Mouse (Mus musculus) midbrain, embryonic 15.5 days (tissue): ENCODE data around the gene Isy1. TPM values are rescaled to one million over a fixed set of nuclear protein-coding genes. Genes with fewer than 3 reads are reported as not detected.

Experiments used
- polyA plus RNA-seq: library from polyadenylated mRNA; unstranded; fragments of >200 nt; fragmentation: Nextera tagmentation; extraction: Ambion mirVana; gene quantifications from 2 replicates; pipeline ENCODE4 v1.2.1, GENCODE M21; 2015

Gene Isy1
- polyA plus RNA-seq, 1 experiment from 2014 or later, result 20.9 TPM

Other genes starting within 250 kb of the Isy1 start
- gene Prokr1, start 248.1 kb downstream of the Isy1 start, polyA plus RNA-seq, result 2.0 and 2.1 TPM in 2 replicates
- gene Aplf, start 166.6 kb downstream of the Isy1 start, polyA plus RNA-seq, result 7.2 and 7.7 TPM in 2 replicates
- 5.4 and 6.7 TPM in 2 replicates for gene Efcc1, start 107.9 kb downstream of the Isy1 start, polyA plus RNA-seq
- gene Gp9, start 60.7 kb downstream of the Isy1 start, polyA plus RNA-seq, result 0.93 and 1.0 TPM in 2 replicates
- 10.2 and 12.6 TPM in 2 replicates for gene Rab43, start 26.6 kb downstream of the Isy1 start, polyA plus RNA-seq
- 2.9 and 3.0 TPM in 2 replicates for gene Gm45140, start 3.0 kb downstream of the Isy1 start, polyA plus RNA-seq
- 467 and 483 TPM in 2 replicates for gene Cnbp, start 12.3 kb upstream of the Isy1 start, polyA plus RNA-seq
- 198 and 199 TPM in 2 replicates for gene Copg1, start 49.0 kb upstream of the Isy1 start, polyA plus RNA-seq
- 40.9 and 45.6 TPM in 2 replicates for gene Hmces, start 75.1 kb upstream of the Isy1 start, polyA plus RNA-seq
- gene H1fx, start 142.8 kb upstream of the Isy1 start, polyA plus RNA-seq, result 38.7 and 43.4 TPM in 2 replicates
- gene Rab7, start 206.5 kb upstream of the Isy1 start, polyA plus RNA-seq, result 344 and 347 TPM in 2 replicates
- gene Rpn1, start 245.7 kb upstream of the Isy1 start, polyA plus RNA-seq, result 310 and 326 TPM in 2 replicates